Mouse (Mus musculus): ENCODE results near the gene Rdx. TPM values are rescaled to one million over a fixed set of nuclear protein-coding genes. Genes with fewer than 3 reads are reported as not detected.
A peak's percentile ranks its signal among the peaks of the same experiment; 100 is the strongest.
"Not testable (repeated sequence)": the region's sequence is repeated elsewhere in the genome, so short reads cannot be mapped to it uniquely, and the experiment has no call there.

Gene Rdx
- total RNA-seq, 4 experiments from 2014 or later = 112 to 126 (median 123) TPM

DNA sequence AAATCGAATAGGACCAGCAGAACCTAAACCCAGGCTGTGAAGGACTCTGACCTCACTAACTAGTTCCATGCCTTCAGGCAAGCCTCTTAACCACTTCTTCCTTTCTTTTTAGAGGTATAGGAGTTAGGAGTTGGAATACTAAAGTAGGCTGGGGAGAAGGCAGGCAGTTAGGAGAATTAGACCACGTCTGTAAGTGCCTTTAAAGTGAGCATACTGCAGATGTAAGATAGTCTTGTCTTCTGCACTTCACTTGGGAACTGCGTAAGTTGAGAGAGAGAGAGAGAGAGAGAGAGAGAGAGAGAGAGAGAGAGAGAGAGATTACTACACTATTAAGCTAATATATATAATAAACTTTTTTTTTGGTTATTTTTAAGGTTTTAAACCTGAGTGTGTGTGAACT lies 8.3 kb downstream of the Rdx start:
- DNase-seq = no peak

DNA sequence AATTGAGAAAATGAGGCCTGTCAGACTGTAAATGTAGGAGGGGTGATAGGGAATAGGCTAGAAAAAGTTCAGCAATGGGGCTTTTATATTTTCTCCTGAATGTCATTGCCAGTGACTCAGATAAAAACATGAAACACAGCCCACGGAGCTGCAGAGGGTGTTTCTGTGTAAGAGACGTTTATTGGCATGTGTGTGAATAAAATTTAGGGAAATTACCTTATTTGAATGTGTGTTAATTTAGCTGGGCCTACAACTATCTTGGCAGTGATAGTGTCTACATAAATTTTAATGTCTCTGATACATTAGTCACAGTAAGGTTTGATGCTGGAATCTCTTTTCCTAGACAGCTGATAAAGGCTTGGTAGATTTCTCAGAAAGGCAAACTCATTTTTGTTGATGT lies 12.8 kb downstream of the Rdx start:
- no peak for DNase-seq

DNA sequence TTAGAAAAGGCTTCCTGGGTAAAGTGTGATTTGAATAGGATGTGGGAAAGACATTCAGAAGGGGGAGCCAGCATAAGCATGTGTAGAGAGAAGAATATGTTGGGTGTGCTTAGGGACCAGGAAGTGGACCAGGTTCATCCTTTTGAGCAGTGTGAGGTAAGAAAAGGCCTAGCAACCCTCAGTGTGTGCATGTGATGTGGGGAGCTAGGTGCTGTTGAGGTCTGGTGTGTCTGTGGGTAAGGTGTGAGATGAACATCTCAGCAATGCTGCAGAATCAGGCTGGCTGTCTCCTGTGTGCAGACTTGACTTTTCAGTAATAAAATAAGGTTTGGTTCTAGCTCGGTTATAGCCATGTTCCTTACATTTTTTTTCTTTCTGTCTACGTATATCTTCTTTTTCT lies 23.1 kb downstream of the Rdx start:
- no peak for DNase-seq

DNA sequence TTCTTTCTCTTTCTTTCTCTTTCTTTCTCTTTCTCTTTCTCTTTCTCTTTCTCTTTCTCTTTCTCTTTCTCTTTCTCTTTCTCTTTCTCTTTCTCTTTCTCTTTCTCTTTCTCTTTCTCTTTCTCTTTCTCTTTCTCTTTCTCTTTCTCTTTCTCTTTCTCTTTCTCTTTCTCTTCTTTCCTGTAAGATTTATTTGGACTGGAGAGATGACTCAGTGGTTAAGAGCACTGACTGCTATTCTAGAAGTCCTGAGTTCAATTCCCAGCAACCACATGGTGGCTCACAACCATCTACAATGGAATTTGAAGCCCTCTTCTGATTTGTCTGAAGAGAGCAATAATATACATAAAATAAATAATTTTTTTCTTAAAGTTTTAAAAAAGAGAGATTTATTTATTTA lies 24.4 kb downstream of the Rdx start:
- DNase-seq = not testable (repeated sequence)

GRCm38 (mm10) chr9:52072202-52072601 lies 25.2 kb downstream of the Rdx start:
- DNase-seq = no peak

DNA sequence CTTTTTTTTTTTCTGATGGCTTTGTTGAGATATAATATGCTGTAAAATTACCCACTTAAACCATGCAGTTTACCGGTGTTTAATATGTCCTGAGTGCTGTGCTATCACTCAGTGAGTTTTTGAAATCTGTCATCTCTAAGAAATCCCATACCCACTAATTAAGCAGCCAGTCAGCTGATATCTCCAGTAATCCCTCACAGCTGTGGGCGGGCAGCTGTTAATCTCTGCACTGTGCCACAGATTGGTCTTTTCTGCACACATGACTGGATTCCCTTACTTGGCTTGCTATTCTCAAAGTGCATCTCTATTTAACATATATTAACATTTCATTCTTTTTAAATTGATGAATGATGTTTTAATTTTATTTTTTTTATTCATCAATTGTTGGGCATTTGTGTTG lies 29.1 kb downstream of the Rdx start:
- no peak for DNase-seq

DNA sequence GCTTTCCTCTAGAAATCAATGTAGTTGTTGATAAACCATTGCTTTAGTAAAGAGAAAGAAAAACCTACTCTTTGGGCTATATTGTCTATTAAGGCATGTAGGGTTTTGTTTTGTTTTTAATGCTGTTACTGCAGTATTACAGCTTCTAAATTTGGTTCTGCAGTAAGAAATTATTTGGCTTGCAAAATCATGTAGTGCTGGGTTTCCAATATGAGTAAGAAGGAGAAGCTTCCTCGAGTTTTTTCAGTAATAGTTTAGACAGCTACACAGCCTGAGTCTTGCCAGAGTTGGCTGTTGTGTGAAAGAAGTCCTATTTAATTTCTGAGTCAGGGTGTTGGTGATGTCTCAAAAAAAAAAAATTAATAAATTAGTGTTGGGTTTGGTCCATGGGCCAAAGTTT lies 30.7 kb downstream of the Rdx start:
- no peak for DNase-seq

DNA sequence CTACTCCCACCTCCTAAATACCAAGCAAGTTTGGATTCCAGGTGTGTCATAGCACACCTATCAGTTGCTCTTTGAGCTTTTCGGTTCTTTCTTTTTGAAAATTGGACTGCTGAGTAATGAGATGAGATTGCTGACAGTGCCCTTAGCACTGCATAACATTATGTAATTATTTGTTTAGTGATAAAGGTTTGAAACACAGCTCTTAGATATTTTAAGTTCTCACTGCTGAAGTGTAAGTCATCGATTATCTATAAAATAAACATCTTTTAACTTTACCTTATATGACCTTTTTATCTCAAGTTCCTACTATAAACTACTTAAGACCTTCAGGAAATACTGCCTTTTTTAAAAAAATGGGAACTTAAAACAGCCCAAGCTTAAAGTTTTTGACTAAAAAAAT lies 35.0 kb downstream of the Rdx start:
- no peak for DNase-seq

DNA sequence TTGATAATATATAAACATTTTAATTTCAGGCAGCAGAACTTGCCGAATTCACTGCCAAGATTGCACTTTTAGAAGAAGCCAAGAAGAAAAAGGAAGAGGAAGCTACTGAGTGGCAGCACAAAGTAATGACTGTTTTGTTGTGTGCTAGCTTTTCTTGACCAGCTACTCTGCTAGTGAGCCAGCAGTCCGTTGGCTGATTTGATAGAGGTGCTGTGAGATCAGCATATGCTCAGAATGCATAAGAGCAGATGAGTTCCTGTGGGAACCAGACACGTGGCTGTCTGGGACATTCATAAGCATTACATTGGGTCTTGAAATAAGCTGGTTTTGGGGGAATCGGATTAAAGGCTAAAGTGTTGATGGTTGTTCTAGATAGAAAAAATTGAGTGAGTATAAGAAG lies 35.4 kb downstream of the Rdx start:
- no peak for DNase-seq

DNA sequence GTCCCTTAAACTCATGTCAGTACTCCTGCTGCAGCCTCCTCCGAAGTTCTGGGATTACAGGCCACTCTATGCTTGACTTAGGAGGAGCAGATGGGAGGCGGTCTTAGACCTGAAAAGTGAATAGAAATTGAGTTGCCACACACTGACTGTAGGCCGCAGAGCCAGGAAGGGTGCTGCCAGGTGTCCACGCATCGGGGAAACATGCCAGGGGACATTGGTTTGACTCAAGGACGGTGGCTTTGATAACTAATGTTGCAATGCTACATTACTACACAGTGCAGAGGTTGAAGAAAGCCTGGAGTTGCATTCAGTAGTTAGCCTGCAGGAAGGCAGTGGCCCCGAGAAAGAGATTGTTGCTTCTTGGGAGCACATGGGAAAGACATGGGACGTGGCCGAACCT lies 44.8 kb downstream of the Rdx start:
- DNase-seq = peak; percentile 81

DNA sequence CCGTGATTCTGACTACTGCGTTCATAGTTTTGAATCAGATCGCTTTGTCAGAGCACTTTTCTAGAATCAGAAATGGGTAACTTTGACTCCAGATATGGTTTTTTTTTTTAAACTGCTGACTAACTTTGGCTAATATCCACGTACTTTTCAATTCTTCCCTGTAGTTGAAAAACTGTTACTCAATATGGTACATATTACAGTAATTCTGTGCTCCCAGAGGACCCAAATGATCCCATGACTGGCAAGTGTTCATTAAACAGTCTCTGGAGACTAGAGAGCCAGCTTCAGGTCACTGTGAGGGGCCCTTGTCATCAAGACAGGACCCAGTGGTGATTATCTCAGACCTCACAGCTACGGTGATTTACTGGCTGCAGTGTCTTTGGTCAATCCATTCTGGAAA lies 45.3 kb downstream of the Rdx start:
- DNase-seq = no peak

- DNase-seq = no peak
Measured at GRCm38 (mm10) chr9:52093108-52093507, 46.1 kb downstream of the Rdx start.

- no peak for DNase-seq
Measured at GRCm38 (mm10) chr9:52094016-52094415, 47.0 kb downstream of the Rdx start.

GRCm38 (mm10) chr9:52094471-52094980 lies 47.6 kb downstream of the Rdx start:
- DNase-seq = no peak

DNA sequence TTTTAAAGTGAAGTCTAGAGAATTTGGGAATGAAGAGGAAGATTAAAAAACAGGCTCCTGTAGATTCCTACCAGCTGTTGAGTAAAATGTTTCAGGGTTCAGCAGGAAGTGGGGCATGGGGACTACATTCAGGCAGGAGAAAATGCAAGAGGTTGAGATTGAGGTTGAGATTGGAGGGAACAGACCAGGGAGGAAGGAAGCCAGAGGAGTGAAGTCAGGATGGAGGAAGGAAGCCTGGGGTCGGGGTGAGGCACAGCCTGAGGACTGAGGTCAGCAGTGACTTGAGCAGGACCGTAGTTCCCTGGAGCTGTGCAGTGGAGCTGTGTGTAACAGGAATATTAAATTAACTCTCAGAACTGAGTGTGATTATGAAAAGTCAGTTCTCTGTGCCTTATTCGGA lies 48.7 kb downstream of the Rdx start:
- DNase-seq = no peak

- DNase-seq = no peak
Measured at GRCm38 (mm10) chr9:52097386-52097785, 50.4 kb downstream of the Rdx start.

GRCm38 (mm10) chr9:52098600-52098999 lies 51.6 kb downstream of the Rdx start:
- DNase-seq = peak; percentile 71

- DNase-seq = peak; percentile 67
Measured at GRCm38 (mm10) chr9:52100426-52100825, 53.5 kb downstream of the Rdx start.

- DNase-seq = peak; percentile 64
Measured at GRCm38 (mm10) chr9:52102060-52102844, 55.3 kb downstream of the Rdx start.

DNA sequence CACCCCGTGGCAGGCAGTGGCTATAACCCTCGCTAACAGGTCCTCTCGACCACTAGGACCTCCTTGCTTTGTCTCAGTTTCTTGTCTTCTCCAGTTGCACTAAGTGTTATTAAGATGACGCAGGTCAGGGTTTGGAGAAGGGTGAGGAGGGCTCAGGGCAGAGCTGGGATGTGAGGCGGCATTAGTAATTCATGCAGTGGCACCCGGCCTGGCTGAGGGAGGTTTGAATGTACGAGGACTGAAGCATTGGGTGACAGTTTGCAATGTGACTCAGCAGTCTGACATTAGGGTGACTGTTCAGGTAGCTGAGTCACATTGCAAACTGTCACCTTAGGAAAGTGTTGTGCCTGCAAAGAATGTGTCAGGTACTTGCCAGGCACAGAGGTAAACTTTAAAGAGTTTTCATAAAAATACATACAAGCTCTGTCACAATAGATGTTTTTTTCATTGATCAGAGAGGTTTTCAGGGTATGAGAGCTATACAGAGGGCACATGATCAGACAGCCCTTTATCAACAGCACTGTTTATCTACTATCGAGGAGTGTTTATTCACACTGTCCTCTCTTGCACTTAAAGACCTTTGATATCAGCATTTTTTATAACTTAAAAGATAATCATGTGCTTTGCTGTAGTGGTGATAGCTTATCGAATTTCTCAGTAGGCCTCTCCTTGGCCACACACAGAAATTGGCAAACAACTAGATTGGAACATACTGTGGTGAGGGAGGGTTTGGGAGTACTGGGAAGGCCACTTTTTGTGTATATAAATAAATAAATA lies 56.7 kb downstream of the Rdx start:
- DNase-seq = no peak

DNA sequence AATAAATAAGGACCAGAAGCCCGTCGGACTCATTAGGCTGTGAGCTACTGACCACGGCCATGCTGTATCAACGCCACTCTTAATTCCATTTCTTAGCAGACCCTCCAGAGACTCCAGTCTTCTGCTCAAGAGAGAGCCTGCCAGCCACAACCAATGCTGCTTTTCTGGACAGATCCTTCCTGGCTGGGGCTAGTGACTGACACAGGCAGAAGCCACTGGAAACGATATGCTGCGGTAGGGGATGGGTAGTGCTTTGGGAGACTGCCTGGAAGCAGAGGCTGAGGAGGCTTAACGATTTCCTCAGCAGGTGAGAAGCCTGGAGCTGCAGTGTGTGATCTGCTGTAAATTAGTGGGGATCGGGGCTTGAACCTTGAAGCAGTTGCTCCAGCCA lies 57.2 kb downstream of the Rdx start:
- no peak for DNase-seq

GRCm38 (mm10) chr9:52105423-52105822 lies 58.5 kb downstream of the Rdx start:
- DNase-seq = peak; percentile 79

- no peak for DNase-seq
Measured at GRCm38 (mm10) chr9:52107161-52107560, 60.2 kb downstream of the Rdx start.

DNA sequence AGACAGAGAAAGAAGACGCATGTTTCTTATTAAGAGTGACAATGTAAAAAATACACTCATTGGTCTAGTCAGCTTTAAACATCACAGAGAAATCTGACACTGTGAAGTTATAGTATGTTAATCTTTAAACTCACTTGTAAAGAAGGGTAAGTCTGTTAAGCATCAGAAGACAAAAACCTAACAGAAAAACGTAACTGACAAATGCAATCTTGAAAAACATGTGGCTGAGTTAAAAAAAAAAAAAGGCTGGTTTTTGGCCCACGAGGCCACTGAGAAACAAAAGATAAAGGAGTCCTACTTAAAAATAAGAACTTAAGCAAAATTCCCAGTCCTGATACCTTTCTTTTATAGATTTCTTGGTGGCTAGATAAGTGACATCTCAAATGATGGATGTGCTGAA lies 63.8 kb downstream of the Rdx start:
- no peak for DNase-seq

Data from adrenal gland, adult 8-10 months (tissue).